Mouse (Mus musculus) heart, adult 11 months (tissue): Measurements from ENCODE around the gene A630076J17Rik.

Experiments used
- DNase-seq: peaks from one replicate; pipeline ENCODE4 v3.0.0; 2022

The A630076J17Rik gene

DNA sequence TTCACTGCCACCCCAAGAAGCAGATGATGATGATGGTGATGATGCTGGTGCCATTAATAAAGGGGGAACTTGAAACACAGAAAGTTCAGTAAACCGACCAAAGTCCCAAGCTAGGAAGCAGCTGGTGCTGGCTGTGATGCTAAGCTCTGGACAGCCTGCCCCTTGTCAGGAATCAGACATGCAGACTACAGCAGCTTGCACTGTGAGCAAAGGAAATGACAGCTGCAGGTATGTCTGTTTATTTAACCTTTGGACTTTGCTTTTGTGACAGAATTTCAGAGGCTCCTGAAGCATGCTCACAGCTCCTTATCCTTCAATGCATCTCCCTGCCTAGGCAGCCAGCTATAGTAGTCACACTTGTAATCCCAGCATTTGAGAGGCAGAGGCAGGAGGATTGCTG is at the start of gene A630076J17Rik:
TSS of gene A630076J17Rik (plus strand) at position 88 of the 400 bp plus-strand sequence.
- peak; percentile 93 for DNase-seq

DNA sequence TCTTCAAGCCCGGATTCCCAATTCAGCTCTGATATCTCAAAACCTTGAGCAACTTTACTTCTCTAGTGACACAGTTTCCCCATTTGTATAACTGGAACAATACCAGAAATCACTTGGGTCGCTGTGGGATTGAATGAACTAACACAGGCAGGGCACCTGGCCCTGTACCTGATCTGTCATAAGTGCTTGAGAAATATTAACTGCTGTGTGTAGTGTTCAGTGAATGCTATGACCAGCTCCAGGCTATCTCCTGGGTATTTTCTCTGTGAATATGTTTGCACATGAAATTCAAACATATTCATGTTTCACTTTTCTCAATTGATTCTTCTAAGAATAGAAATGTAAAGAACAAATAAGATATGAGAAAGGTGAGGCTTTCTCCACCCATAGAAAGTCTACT is 49.6 kb upstream of the A630076J17Rik start:
- DNase-seq: no peak

DNA sequence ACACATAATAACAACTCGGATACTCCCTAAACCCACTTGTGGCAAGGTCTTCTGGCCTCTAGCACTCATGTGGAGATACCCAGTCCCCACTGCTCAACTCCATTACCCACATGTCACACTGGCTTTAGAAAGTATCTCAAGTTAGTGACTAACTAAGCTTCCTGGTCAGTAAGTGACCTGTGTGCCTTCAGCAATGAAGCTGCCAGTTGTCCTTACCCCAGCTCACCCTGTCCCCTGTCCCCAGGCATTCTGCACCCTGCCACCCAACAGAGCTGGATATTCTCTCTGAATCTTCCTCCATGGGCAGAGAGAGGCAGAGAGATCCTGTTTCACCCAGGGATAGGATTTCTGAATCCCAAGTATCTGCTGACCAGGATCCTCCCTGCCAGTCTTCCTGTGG is 47.7 kb upstream of the A630076J17Rik start, which contains the start of gene Kcna10:
TSS of gene Kcna10 (plus strand) at position 301 of the 400 bp plus-strand sequence.
- no peak for DNase-seq

DNA sequence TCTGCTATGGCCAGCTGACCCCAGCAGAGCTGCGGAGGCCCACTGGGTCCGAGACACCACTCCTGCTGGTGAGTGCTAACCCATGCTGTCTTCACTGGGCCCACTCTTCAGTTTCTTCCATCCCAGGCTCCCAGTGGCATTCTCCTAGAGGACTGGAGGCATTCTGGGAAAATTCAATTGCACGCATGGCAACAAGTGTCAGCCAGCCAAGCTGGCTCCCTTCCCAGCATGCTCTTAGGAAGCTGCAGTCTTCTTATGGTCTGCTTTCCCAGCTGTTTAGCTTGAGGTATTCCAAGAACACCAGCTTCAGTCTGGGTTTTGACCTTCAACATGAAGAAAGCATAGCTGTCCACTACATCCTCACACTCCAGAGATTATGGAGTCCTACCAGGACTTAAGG is 47.2 kb upstream of the A630076J17Rik start:
- peak; percentile 91 for DNase-seq

DNA sequence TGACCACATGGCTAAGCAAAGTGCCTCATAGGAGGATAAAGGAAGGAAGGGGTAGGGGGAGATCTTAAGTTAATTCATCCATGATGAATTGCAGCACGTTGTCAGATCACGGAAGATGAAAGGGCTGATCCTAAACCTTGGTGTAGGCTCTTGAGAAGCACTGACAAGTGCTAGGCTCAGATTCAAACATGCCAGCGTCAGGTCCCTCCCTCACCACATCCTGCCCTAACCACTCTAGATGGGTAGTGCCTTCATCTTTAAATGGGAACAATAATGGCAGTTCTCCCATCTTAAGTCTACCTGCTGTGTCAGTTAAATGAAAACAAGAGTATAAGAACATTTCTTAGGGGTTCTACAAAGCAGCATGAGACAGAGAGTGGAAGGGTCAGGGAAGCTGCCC is 44.8 kb upstream of the A630076J17Rik start:
- no peak for DNase-seq

DNA sequence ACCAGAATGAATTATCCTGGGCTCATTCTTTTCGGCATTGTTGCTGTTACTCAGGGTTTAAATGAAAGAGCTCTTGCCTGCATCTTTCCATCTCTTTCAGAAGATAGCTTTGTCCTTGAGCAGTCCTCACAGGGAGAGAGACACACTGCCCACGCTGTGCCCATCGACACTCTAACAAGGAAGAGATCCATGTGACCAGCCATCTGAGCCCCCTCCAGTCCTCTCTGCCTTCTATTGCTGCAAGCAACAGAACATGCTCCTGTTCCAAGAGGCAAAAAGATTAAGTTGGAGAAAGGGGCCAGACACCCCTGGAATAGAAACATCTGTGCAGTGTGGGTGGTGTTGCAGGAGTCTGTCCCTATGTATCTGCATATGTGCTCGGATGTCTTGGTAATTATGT is 43.4 kb upstream of the A630076J17Rik start:
- no peak for DNase-seq

DNA sequence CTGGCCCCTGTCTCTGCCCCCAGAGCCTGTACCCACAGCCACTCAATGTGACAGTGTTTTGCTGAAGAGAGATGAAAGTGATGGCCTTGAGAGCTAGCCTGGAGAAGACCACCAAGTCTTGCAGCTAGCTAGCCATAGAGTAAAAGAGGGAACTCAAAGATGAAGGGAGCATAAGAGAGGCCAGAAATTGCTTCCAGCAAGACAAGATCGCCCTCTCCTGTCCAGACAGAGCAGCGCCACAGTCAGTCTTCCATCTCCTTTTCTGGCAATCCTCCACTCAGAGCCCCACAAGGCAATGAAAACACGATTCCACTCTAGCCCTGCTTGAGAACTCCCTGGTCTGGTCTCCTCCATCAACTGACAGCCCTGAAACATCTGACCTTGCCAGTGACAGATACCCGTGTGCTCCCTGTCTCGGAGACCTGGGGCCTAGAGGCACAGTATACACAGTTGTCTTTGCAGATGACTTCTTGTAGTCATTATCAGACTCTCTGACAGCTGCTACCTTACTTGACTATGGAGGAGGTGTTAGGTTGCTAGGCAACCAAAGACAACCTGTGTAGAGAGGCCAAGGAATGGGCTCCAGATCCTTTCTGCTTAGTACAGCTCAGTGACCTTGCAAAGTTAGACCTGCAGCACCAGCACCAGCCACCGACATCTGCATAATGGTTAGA is 42.1 kb upstream of the A630076J17Rik start:
- no peak for DNase-seq

DNA sequence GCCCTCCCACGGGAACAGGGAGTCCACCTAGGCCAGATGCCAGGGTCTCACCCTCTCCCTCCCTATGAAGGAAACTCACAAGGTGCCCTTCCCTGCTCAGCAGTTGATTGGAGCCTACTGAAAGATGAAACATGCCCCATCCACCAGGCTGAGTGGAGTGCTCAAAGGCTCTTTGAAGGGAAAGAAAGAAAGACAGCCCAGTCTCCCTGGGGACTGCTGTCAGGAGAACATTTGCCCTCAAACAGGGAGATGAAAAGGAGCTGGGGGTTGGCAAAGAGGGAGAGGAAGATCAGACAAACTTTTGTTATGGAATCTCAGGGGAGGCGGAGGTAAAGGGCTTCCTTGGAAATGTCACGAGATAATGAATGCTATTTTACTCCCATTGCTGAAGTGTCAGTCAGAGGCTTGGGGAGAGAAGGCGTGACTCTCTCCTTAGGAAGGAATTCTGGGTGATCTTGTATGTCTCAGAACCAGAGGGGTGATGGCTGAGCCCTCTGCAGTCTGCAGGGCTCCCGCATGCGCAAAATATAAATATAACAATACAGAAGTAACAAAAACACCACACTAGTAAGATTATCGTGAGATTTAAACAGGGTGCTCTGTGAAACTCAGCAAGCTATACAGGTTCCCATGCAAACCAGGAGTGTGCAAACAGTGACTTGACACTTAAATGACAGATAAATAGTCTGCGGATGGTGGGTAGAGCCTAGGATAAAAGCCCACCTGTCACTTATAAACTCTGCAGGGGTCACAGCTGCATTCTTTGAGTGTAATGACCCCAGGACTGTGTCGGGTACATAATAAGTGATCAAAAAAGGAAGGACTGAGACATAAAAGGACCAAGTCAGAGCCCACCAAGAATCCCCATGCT is 28.9 kb upstream of the A630076J17Rik start:
- no peak for DNase-seq

DNA sequence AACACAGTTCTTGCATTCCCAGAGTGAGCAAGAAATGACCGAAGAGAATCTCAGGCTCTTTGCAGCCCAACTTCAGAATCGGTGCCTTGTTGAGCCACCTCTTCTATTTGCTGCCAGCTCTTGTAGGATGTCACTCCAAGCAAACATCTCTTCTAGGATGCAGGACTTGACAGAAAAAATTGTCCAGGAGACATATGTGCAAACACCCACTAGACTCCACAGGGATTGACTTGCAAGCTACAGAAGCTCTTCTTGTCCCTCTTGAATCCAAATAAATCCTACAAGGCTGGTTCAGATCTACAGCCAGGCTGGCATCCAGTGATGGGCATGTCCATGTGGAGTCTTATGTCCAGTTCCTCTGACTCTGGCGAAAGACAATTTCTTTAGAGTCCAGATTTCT is 26.0 kb upstream of the A630076J17Rik start:
- no peak for DNase-seq

DNA sequence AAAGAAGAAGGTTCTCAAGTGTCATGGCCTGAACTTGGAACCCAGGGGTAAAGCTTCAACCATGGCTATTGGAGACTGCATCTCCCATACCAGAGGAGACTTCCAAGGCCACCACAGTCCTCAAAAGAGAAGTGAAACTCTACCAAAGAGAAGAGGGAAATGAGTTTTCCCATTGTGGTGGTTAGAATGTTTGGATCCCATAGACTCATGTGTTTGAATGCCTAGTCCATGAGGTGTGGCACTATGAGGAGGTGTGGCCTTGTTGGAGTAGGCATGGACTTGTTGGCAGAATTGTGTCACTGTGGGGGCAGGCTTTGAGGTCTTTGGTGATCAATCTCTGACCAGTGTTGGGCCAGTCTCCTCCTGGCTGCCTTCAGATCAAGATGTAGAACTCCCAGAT is 25.2 kb upstream of the A630076J17Rik start:
- no peak for DNase-seq

DNA sequence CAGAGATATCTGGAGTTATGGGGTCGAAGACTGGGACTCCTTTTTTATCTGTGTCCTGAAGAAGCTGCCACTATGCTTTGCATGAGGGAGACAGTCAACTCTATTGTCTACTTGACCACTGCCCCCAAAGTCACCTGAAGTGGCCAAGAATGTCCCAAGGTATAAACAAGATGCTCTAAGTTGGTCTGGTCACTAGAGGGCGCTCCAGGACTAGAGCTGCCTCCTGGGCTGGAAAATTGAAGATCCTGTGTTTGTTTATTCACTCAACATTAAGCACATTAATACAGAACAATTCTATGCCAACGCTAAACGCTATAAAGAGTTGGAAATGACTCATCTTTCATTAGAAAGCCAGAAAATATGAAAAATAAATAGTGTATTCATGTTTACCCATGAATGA is 24.4 kb upstream of the A630076J17Rik start:
- DNase-seq: peak; percentile 87

DNA sequence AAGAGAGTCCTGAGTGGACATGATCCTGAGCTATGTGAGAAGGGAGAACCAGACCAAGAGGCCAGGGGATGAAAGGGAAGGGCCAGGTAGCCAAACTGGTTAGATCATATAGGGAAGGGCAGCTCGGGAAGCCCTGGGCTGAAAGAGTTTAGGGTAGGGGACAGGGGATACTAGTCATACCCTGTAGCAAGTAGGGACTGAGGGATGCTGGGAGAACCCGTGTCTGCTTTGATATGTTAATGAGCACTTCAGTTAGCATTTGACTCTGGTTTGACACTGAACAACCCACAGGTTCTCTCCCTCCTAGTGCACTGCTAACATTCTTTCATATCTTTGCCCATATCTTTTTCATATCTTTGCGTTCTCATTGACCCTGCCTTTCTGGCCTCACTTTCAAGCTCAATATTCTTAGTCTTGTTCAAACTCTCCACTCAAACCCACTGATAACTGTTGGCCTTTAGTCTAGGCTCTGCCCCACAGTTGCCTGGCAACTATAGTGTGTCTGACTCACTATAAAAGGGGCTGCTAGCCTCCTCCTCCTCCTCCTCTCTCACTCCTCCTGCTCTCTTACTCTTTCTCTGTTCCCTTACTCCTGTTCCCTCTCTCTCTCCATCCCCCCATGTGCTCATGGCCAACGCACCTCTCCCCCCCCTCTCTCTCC is 23.8 kb upstream of the A630076J17Rik start:
- DNase-seq: peak; percentile 87

DNA sequence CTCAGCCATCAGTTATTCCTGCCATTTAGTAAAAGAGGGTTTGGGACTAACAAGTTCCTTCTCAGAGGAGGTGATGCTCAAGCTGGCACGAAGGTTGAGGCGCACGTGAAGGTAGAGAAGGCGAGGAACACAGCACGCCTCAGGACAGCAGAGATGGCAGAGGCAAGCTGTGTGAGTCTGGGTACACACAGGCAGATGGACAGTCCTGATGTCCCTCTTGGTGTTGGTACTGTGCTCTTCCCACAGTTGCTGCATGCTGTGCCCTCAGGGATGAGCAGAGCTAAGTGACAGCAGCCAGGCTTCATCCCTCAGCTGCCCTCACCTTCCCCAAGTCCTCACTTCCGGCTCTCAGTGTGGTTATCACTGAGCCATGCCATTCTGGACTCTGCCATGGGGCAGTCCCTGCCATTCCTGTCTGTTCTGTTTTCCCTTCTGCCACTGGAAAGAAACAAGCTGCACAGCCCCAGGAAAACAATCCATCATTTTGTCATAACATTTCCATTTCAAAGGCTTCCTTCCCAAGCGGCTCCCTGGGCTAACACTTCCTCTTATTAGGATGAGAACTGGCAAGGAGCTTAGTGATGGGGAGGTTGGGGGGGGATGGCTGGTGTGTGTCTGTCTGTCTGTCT is 22.7 kb upstream of the A630076J17Rik start:
- DNase-seq: peak; percentile 74

DNA sequence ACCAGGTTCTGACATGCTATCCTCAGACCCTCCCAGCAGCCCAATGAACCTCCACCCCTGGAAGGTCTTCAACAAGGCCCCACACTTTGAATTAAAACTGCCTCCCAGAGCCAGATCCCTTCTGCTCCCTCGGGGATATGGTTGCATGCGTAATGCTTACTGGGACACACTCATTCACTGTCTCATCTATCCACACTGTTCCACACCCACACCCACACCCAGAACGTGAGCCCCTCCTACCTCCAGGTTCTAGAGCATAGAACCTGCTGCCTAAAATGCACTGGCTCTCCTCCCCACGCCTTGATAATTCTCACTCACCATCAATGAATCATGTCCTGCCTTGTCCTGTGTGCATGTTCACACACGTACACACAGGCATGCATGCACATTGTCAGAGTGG is 15.8 kb upstream of the A630076J17Rik start:
- DNase-seq: no peak

DNA sequence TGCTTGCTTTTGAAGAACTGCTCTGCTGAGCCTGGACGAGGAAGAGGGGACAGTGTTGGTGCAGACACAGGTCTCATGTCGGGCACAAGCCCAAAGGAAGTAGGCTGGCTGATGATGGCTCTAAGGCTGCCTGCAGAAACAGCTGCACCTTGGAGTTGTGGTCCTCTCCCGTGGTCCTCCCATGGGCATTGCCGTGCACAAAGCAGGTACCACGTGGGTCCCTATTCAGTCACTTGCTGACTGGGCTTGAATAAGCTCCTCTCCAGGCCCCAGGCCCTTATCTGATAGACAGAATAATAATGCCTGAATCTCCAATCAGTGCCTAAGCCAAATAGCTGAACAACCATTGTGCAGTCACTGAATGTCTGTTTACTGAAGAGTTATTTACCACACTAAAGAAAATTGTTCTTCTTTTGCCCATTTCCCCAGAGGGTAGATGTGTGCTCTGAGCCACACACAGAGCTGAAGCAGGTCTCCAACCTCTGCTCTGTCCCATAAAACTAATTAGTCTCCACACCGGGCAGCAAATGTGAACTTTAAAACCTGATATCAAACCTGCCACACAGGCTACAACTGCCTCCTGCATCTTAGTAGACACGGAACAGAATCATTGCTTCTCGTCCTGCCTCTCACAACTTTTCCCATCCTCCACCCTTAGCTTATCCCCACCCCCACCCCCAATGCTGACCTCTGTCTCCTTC is 13.9 kb upstream of the A630076J17Rik start:
- DNase-seq: peak; percentile 87

DNA sequence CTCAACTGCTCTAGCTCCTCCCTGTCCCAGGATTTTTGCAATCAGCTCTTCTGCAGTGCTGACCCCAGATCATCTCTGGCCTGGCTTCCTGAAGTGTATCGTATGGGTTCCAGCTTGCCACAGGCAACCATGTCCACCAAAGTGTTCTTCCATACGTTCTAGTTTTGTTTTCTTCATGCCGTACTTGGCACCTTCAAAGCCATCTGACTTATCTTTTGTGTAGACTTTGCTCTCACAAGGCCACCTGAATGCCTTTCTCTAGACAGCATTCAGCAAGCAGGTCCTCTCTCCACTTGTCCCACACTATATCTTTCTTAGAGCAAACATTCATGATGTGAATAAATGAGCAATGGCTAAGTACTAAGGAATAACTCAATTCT is 13.3 kb upstream of the A630076J17Rik start:
- no peak for DNase-seq

DNA sequence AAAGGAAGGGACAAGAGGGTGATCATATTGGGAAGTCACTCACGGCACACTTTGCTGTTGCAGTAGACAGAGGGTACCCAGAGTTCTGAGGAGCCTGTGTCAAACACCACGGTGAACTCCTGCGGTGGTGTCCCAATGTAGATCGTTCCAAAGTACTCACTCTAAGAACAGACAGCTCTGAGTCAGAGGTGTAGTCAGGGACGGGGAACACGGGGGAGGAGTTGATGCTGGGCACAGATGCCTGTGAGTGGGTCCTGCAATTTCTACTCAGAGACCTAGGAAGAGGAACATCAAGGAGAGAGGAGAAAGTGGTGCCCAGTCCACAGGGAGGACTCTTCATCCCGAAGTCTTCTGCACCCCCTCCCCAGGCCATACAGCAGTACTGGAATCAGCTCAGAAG is 11.8 kb upstream of the A630076J17Rik start:
- DNase-seq: peak; percentile 80

DNA sequence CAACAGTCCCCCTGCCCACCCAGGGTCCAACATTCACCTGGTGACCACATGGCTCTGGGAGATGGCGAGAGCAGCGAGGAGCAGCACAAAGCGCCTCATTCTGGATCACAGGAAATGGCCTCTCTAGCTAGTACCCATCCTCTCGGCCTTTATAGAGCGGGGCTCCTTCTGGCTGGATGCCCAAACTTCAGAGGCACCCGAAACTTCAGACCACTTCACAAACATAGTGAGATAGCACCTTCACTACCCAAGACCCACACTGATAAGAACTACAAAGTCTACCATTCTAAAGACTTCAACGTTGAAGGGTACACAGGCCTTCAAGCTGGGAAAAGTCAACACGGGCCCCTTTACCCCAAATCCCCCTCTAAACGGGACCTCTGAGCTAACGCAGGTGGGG is 8.8 kb upstream of the A630076J17Rik start, which contains the start of gene Cym:
TSS of gene Cym (minus strand) at position 125 of the 400 bp plus-strand sequence.
- peak; percentile 87 for DNase-seq

DNA sequence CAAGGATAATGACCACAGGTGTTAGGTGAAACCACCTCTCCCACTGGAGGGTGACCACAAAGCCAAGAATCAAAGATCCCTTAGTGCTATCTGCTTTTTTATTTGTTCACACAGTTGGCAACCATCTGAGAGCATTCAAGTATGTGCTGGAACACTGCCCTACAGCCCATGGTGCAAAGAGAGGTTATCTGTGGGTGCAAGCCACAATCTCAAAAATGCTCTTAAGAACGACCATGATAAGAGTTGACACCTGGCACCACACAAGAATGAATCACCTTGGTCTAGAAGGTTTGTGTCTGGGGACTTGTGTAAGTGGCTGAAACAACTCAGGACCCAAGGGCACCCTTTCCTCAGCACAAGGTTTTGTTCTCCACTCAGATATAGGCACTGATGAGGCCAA is 7.2 kb upstream of the A630076J17Rik start:
- no peak for DNase-seq

DNA sequence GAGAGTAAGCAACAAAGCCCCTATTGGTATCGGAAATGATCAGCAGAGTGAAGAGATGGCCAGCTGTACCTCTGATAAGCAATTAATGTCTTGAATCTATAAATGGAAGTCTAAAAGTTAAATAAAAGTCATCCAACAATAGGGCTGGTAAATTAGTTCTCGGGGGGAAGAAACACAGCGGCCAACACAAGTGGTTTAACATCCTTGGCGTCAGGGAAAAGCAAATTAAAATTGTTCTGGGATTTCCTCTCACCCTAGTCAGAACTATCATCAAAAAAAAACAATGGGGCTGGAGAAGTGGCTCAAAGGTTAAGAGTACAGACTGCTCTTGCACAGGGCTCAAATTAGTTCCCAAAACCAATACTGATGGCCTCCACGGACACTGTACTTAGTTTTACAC is 4.6 kb upstream of the A630076J17Rik start:
- DNase-seq: peak; percentile 92

DNA sequence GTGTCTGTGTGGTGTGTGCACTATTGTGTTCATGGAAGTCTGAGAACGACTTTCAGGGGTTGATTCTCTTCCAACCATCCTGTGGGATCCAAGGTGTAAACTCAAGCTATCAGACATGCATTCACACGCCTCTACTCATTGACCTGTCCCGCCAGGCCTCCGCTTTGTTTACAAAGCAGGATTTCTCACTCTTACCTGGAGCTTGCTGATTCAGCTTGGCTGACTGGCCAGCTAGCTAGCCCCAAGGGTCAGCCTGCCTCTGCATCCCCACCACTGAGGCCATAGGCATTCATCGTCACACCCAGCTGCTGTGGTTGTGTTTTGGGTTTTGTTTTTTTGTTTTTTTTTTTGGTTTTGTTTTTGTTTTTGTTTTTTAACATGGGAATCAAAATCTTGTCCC is 1.2 kb upstream of the A630076J17Rik start:
- DNase-seq: no peak

DNA sequence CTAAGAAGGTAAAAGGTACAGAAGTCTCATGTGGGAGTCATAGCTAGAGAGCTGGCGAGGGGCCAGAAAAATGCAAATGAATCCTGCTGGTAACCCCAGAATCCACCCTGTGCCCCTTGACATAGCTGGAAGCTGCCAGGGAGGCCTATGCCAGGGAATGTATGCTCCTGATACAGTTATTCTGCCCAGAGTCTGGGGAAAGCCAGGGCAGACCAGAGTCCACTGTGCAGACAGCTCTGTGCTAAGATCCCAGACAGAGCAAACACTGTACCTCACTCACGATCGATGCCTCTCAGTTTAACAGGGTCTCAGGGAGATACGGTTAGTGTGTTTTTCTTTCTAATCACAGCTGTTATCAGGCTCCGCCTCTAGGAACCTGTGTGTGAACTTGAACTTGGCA is 592 bp upstream of the A630076J17Rik start:
- DNase-seq: no peak

DNA sequence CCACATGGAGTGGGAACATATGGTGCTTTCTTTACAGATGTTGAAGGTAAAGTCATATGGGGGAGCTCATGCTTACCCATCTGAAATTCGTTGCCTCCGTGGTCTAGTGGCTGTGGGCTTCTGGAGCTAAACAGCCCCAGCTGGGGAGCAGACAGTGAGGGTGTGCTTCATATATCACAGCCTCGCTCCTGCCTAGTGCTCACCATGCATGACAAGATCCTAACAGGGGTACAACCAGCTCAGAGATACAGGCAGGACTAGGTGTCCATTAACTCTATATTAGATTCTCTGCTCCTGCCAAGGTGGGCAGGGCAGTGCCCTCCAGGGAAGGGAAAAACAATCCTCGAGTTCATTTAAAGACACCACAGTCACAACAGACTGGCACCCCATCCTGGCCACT is 788 bp downstream of the A630076J17Rik start:
- no peak for DNase-seq
